Mouse (Mus musculus) brain, adult 2 months (tissue): ENCODE measurements around the gene Slc4a1ap.
"Not testable (repeated sequence)": the region's sequence is repeated elsewhere in the genome, so short reads cannot be mapped to it uniquely, and the experiment has no call there.

Experiments
- DNase-seq: peaks from one replicate; pipeline ENCODE4 v3.0.0; 2011; ENCODE audit warnings: low read depth, low spot score

The Slc4a1ap gene

GRCm38 (mm10) chr5:31566457-31566856, 39.7 kb downstream of the Slc4a1ap start:
- no peak for DNase-seq

- no peak for DNase-seq
Observed at GRCm38 (mm10) chr5:31567951-31568657, 41.3 kb downstream of the Slc4a1ap start.

GRCm38 (mm10) chr5:31571023-31571608, 44.3 kb downstream of the Slc4a1ap start:
- peak; percentile 89 for DNase-seq

- DNase-seq, result no peak
Observed at GRCm38 (mm10) chr5:31573722-31574121, 46.9 kb downstream of the Slc4a1ap start.

GRCm38 (mm10) chr5:31576539-31576975, 49.8 kb downstream of the Slc4a1ap start:
- peak; percentile 96 for DNase-seq

- DNase-seq, result no peak
Observed at GRCm38 (mm10) chr5:31581263-31581662, 54.5 kb downstream of the Slc4a1ap start.

GRCm38 (mm10) chr5:31581932-31582331, 55.1 kb downstream of the Slc4a1ap start:
- DNase-seq, result no peak

GRCm38 (mm10) chr5:31583261-31583660, 56.5 kb downstream of the Slc4a1ap start:
- no peak for DNase-seq

- no peak for DNase-seq
Observed at GRCm38 (mm10) chr5:31585526-31585925, 58.7 kb downstream of the Slc4a1ap start.

GRCm38 (mm10) chr5:31588016-31588415, 61.2 kb downstream of the Slc4a1ap start:
- DNase-seq, result no peak

- DNase-seq, result not testable (repeated sequence)
Observed at GRCm38 (mm10) chr5:31588672-31589071, 61.9 kb downstream of the Slc4a1ap start.

- peak; percentile 80 for DNase-seq
Observed at GRCm38 (mm10) chr5:31589711-31590319, 63.0 kb downstream of the Slc4a1ap start.

GRCm38 (mm10) chr5:31591122-31591521, 64.3 kb downstream of the Slc4a1ap start:
- DNase-seq, result peak; percentile 83

GRCm38 (mm10) chr5:31595868-31596267, 69.1 kb downstream of the Slc4a1ap start:
- DNase-seq, result no peak

- DNase-seq, result peak; percentile 77
Observed at GRCm38 (mm10) chr5:31596481-31597429, 70.0 kb downstream of the Slc4a1ap start, which contains the start of gene Mrpl33. Gene Mrpl33 (plus strand): TSS chr5:31596935.

GRCm38 (mm10) chr5:31597430-31597944, 70.7 kb downstream of the Slc4a1ap start:
- no peak for DNase-seq

GRCm38 (mm10) chr5:31598121-31598520, 71.3 kb downstream of the Slc4a1ap start:
- no peak for DNase-seq

GRCm38 (mm10) chr5:31598579-31598978, 71.8 kb downstream of the Slc4a1ap start:
- DNase-seq, result peak; percentile 63

GRCm38 (mm10) chr5:31599161-31599560, 72.4 kb downstream of the Slc4a1ap start:
- peak; percentile 14 for DNase-seq

- DNase-seq, result no peak
Observed at GRCm38 (mm10) chr5:31601162-31601722, 74.4 kb downstream of the Slc4a1ap start.

- DNase-seq, result peak; percentile 87
Observed at GRCm38 (mm10) chr5:31602377-31602776, 75.6 kb downstream of the Slc4a1ap start.
